Mouse (Mus musculus): Measurements from ENCODE around the gene Cdc6. TPM values are rescaled to one million over a fixed set of nuclear protein-coding genes. Genes with fewer than 3 reads are reported as not detected.
"Not testable (repeated sequence)": the region's sequence is repeated elsewhere in the genome, so short reads cannot be mapped to it uniquely, and the experiment has no call there.

Cdc6 gene
- polyA plus RNA-seq, 1 experiment from 2014 or later: 23.2 TPM

GRCm38 (mm10) chr11:98911498-98911897, 3.9 kb downstream of the Cdc6 start:
- Histone ChIP-seq H3K9me3 (no peaks in the 10 kb centered on the region), H3K4me1 (peaks cover 27% of the 10 kb centered on the region), H3K4me2 (no peak overlapping the region), H3K36me3 (peaks cover 32% of the 10 kb centered on the region), H3K27me3 (no peaks in the 10 kb centered on the region), H3K27ac (no peak overlapping the region), H3K9ac (no peak overlapping the region), H3K4me3 (no peak overlapping the region)
- WGBS: 84% methylated on average over 5 of the region's 5 CpGs
- no peak for ATAC-seq (ENCODE audit: insufficient number of reproducible peaks, low FRiP score, low TSS enrichment, low read depth)

GRCm38 (mm10) chr11:98914196-98914595, 6.6 kb downstream of the Cdc6 start:
- Histone ChIP-seq H3K4me2 (no peak overlapping the region), H3K36me3 (peaks cover 45% of the 10 kb centered on the region), H3K27ac (no peak overlapping the region), H3K4me1 (peaks cover 17% of the 10 kb centered on the region), H3K27me3 (no peaks in the 10 kb centered on the region), H3K4me3 (no peak overlapping the region), H3K9ac (no peak overlapping the region), H3K9me3 (no peaks in the 10 kb centered on the region)
- no peak for ATAC-seq (ENCODE audit: insufficient number of reproducible peaks, low FRiP score, low TSS enrichment, low read depth)
- 58% methylated on average over 11 of the region's 11 CpGs for WGBS

DNA sequence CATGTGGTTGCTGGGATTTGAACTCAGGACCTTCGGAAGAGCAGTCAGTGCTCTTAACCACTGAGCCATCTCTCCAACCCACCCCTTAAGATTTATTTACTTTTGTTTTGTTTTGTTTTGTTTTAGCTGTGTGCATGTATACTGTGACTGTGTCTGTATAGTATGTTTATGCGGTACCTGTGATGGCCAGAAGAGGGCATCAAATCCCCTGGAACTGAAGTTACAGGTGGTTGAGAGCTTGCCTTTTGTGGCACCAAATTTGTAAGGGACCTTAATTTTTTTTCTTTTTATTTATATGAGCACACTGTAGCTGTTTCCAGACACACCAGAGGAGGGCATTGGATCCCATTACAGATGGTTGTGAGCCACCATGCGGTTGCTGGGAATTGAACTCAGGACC, 8.8 kb downstream of the Cdc6 start:
- H3K36me3 ChIP-seq: peaks cover 44% of the 10 kb centered on the region
- 92% methylated on average over 3 of the region's 3 CpGs for WGBS

GRCm38 (mm10) chr11:98917428-98918005, 9.9 kb downstream of the Cdc6 start:
- ATAC-seq (ENCODE audit: insufficient number of reproducible peaks, low FRiP score, low TSS enrichment, low read depth): no peak
- Histone ChIP-seq H3K27ac (peak overlapping the region; percentile 59), H3K36me3 (peaks cover 36% of the 10 kb centered on the region), H3K4me2 (no peak overlapping the region), H3K27me3 (no peaks in the 10 kb centered on the region), H3K4me3 (no peak overlapping the region), H3K9ac (no peak overlapping the region), H3K4me1 (peaks cover 17% of the 10 kb centered on the region), H3K9me3 (no peaks in the 10 kb centered on the region)
- WGBS: 52% methylated on average over 13 of the region's 13 CpGs

More for the DNA sequence above, 8.8 kb downstream of the Cdc6 start:
- not testable (repeated sequence) for H3K4me3 ChIP-seq; H3K9me3 ChIP-seq; H3K27me3 ChIP-seq; H3K4me2 ChIP-seq; H3K27ac ChIP-seq; H3K9ac ChIP-seq; ATAC-seq (ENCODE audit: insufficient number of reproducible peaks, low FRiP score, low TSS enrichment, low read depth)
- H3K4me1 ChIP-seq: peaks cover 11% of the 10 kb centered on the region; the same call in 1 of the 2 replicates

DNA sequence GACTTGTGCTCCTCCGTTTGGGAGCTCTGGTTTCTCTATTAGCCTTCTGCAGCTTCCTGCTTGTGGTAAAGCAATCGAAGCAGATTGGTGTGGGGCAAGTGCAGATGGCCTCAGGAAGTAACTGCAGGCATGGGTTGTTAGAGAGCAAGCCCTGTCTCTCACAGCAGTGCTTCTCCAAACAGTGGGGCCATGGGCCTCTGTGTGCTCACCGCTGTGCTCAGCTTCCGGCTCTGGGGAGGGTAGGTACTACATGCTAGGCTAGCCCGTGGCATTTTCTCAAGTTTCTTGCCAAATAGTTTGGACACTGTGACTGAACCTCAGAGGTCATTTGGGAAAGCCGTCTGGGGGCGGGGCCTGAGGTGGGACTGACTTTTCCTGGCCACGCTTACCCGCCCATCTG, 10.6 kb downstream of the Cdc6 start:
- H3K9me3 ChIP-seq: no peaks in the 10 kb centered on the region
- H3K27ac ChIP-seq: peak overlapping the region; percentile 59
- no peak overlapping the region for H3K9ac ChIP-seq
- 56% methylated on average over 9 of the region's 9 CpGs for WGBS
- H3K36me3 ChIP-seq: peaks cover 36% of the 10 kb centered on the region
- ATAC-seq (ENCODE audit: insufficient number of reproducible peaks, low FRiP score, low TSS enrichment, low read depth): no peak
- H3K4me1 ChIP-seq: peaks cover 24% of the 10 kb centered on the region
- no peak overlapping the region for H3K4me3 ChIP-seq
- H3K27me3 ChIP-seq: no peaks in the 10 kb centered on the region
- no peak overlapping the region for H3K4me2 ChIP-seq

GRCm38 (mm10) chr11:98919009-98919408, 11.4 kb downstream of the Cdc6 start:
- H3K27me3 ChIP-seq: no peaks in the 10 kb centered on the region
- H3K9me3 ChIP-seq: no peaks in the 10 kb centered on the region
- WGBS: 86% methylated on average over 11 of the region's 11 CpGs
- ATAC-seq (ENCODE audit: insufficient number of reproducible peaks, low FRiP score, low TSS enrichment, low read depth): no peak
- H3K36me3 ChIP-seq: peaks cover 35% of the 10 kb centered on the region
- H3K27ac ChIP-seq: no peak overlapping the region
- no peak overlapping the region for H3K4me3 ChIP-seq
- H3K4me1 ChIP-seq: peaks cover 32% of the 10 kb centered on the region
- H3K4me2 ChIP-seq: no peak overlapping the region
- no peak overlapping the region for H3K9ac ChIP-seq

DNA sequence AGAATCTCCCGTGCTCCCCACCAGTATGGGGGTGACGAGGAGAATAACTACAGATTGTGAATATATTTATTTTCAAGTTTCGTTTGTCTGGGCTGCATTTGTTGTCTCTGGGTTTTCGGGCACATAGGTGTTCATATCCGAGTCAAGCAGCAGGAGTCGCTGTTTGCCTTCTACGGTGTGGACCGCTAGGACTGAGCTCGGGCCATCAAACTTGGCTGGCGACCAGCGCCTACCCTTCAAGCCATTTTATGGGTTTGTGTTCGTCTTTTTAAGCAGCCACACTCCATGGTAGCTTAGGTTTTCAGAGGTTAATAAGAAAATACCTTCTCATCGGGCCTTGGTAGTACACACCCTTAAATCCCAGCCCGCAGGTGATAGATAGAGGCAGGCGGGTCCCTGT, 14.2 kb downstream of the Cdc6 start:
- not testable (repeated sequence) for H3K9me3 ChIP-seq; ATAC-seq (ENCODE audit: insufficient number of reproducible peaks, low FRiP score, low TSS enrichment, low read depth); H3K27me3 ChIP-seq; H3K4me3 ChIP-seq; H3K9ac ChIP-seq
- Histone ChIP-seq H3K4me2 (peak overlapping the region; percentile 25), H3K36me3 (peaks cover 20% of the 10 kb centered on the region; the same call in 1 of the 2 replicates), H3K4me1 (peaks cover 57% of the 10 kb centered on the region), H3K27ac (peak overlapping the region; percentile 89; the same call in 1 of the 2 replicates)
- WGBS: 24% methylated on average over 15 of the region's 15 CpGs

DNA sequence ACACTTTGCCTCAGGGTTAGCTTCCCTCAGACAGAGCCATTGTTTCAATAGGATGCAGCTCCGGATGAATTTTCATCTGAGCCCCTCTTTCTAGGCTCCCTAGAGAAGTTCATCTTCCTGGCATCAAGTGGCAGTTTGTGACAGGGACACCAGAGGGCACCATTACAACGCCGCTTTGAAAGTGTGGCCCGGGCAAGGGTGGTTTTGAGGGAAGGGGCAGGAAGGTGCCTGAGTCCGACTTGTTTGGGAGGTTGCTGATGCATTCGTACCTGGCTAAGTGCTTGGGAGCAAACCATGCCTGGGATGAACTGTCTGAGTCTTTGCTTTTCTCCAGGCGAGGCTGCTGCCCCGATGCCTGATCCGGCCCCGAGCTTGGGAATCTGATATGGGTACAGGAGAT, 14.7 kb downstream of the Cdc6 start:
- not testable (repeated sequence) for H3K9ac ChIP-seq; H3K27me3 ChIP-seq; ATAC-seq (ENCODE audit: insufficient number of reproducible peaks, low FRiP score, low TSS enrichment, low read depth); H3K4me3 ChIP-seq; H3K9me3 ChIP-seq
- Histone ChIP-seq H3K27ac (peak overlapping the region; percentile 89), H3K4me1 (peaks cover 62% of the 10 kb centered on the region), H3K4me2 (peak overlapping the region; percentile 25), H3K36me3 (peaks cover 17% of the 10 kb centered on the region; the same call in 1 of the 2 replicates)
- 12% methylated on average over 10 of the region's 10 CpGs for WGBS

DNA sequence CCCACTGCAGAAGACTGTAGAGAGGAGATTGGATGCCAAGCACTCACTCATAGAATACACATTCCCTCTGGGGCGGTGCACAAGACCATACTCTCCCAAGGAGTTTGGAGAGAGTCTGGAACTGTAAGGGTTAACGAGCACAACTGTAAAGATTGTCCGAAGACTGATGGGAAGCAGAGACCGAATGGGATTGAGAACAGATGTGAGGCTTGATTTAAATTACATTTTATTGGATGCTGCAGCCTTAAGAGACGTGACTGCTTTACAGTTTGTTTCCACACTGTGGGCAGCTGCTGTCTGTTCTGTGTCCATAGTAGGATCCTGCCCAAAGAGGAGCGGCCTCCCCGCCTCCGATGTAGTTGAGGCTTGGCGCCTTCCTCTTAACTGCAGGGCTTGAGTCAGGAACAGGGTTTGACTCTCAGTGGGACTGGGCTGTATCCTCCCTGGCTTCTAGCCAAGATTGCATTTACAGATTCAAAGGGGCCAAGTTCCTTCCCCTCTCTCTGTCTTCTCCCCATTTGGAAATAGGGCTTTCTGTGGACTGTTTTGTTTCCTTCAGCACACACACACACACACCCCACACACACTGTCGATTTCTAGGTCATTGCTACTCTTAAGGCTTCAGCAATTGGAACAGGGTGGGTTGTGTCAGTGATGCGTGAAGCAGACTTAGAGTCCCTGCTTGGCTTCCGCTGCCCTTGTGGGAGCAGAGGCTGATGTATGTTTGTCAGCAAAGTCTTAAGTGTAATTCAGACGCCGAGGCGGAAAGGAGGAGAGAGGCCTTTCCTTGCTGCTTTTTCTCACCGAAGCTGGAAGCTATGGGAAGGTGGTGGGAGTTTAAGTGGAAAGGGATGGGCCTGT, 15.5 kb downstream of the Cdc6 start:
- 19% methylated on average over 16 of the region's 16 CpGs for WGBS
- peaks cover 67% of the 10 kb centered on the region for H3K4me1 ChIP-seq

GRCm38 (mm10) chr11:98924633-98925175, 17.1 kb downstream of the Cdc6 start:
- ATAC-seq (ENCODE audit: insufficient number of reproducible peaks, low FRiP score, low TSS enrichment, low read depth): no peak
- 23% methylated on average over 5 of the region's 5 CpGs for WGBS
- H3K9me3 ChIP-seq: no peaks in the 10 kb centered on the region
- no peaks in the 10 kb centered on the region for H3K27me3 ChIP-seq
- H3K4me3 ChIP-seq: no peak overlapping the region
- peak overlapping the region; percentile 33 for H3K4me2 ChIP-seq
- peaks cover 4% of the 10 kb centered on the region; the same call in 1 of the 2 replicates for H3K36me3 ChIP-seq
- H3K9ac ChIP-seq: no peak overlapping the region
- peaks cover 79% of the 10 kb centered on the region for H3K4me1 ChIP-seq
- H3K27ac ChIP-seq: peak overlapping the region; percentile 89

More for the DNA sequence above, 15.5 kb downstream of the Cdc6 start:
- H3K4me3 ChIP-seq, H3K27me3 ChIP-seq, H3K9me3 ChIP-seq, H3K9ac ChIP-seq: not testable (repeated sequence)
- peaks cover 13% of the 10 kb centered on the region; the same call in 1 of the 2 replicates for H3K36me3 ChIP-seq
- peak overlapping the region; percentile 25 for H3K4me2 ChIP-seq
- H3K27ac ChIP-seq: peak overlapping the region; percentile 89
- ATAC-seq (ENCODE audit: insufficient number of reproducible peaks, low FRiP score, low TSS enrichment, low read depth): peak; percentile 77

DNA sequence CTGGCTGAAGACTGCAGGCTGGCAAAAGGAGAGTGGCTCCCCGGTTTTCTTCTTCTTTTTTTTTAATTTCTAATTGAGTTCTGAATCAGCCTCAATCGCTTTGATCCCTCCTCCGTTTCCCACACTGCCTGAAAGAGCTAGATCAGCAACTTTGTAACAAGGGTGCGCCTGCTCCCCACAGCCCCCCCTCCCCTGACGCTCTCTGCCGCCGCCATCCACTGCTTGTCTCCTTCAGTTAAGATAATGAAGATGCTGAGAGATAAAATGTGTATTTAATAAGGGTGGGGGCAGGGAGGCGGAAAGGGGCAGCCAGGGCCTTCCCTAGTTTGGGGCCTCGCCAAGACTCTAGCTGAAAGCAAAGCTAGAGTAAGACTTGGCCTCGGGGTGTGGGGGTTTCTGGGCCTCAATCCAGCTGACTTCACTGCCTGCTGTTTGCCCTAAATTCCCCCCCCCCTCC, 17.7 kb downstream of the Cdc6 start:
- WGBS: 9% methylated on average over 10 of the region's 10 CpGs
- Histone ChIP-seq H3K4me1 (peaks cover 85% of the 10 kb centered on the region), H3K27me3 (no peaks in the 10 kb centered on the region), H3K9me3 (no peaks in the 10 kb centered on the region), H3K36me3 (no peaks in the 10 kb centered on the region), H3K4me2 (peak overlapping the region; percentile 33), H3K27ac (peak overlapping the region; percentile 89), H3K9ac (no peak overlapping the region), H3K4me3 (peak overlapping the region; percentile 5; the same call in 1 of the 2 replicates)
- no peak for ATAC-seq (ENCODE audit: insufficient number of reproducible peaks, low FRiP score, low TSS enrichment, low read depth)

DNA sequence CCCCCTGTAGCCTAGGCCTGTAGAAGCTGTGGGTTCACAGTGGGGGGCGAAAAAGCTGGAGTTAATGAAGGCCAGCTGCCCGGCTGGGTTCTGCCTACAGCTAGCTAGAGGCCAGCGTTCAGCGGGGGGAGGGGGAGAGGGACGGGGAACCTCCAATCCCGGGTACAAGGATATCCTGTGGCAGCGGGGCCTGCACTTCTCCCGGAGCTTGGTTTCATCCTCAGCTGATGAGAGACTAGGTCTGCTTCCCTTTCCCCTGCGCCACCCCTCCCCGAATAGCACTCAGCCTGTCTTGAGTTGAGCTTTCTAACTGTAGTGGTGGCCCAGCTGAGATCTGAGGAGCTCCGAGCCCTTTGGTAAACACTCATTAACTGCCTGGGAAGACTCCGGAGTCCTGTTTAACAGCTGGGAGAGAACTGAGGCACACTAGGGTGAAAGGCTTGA, 18.3 kb downstream of the Cdc6 start:
- no peaks in the 10 kb centered on the region for H3K36me3 ChIP-seq
- H3K4me3 ChIP-seq: peak overlapping the region; percentile 5; the same call in 1 of the 2 replicates
- WGBS: 2% methylated on average over 12 of the region's 12 CpGs
- no peak overlapping the region for H3K9ac ChIP-seq
- H3K4me2 ChIP-seq: peak overlapping the region; percentile 33
- peak; percentile 27 for ATAC-seq (ENCODE audit: insufficient number of reproducible peaks, low FRiP score, low TSS enrichment, low read depth)
- no peaks in the 10 kb centered on the region for H3K9me3 ChIP-seq
- H3K27me3 ChIP-seq: no peaks in the 10 kb centered on the region
- H3K27ac ChIP-seq: peak overlapping the region; percentile 89
- H3K4me1 ChIP-seq: peaks cover 91% of the 10 kb centered on the region

Data from limb, embryonic 15.5 days (tissue).